Mouse (Mus musculus) hindbrain, embryonic 14.5 days (tissue): Measurements from ENCODE around the gene Rep15. TPM values are rescaled to one million over a fixed set of nuclear protein-coding genes. Genes with fewer than 3 reads are reported as not detected.

ENCODE experiments used
- ATAC-seq: fragments of 200-750 bp; cut with Nextera tagmentation; 2 replicates; pipeline ENCODE4 v1.8.0; 2017; ENCODE audit warnings: moderate number of reproducible peaks, mild to moderate bottlenecking, moderate TSS enrichment, moderate library complexity; ENCODE audit not compliant: low FRiP score
- DNase-seq: peaks from one replicate; pipeline ENCODE4 v3.0.0-alpha.2; 2015; ENCODE audit warnings: low spot score
- H3K27ac ChIP-seq: fragments of 300-500 bp; sonication (generic); 2 replicates; pipeline ENCODE4 v1.5.1; 2014; ENCODE audit warnings: mild to moderate bottlenecking, moderate library complexity
- H3K27me3 ChIP-seq: fragments of 300-500 bp; sonication (generic); 2 replicates; pipeline ENCODE4 v1.6.1; 2014; ENCODE audit warnings: mild to moderate bottlenecking, low read length, mixed read lengths; ENCODE audit not compliant: control insufficient read depth, insufficient read depth
- H3K36me3 ChIP-seq: fragments of 300-500 bp; sonication (generic); replicated peaks from 2 replicates; pipeline ENCODE4 v1.6.1; 2014; ENCODE audit not compliant: control insufficient read depth, insufficient read depth
- H3K4me1 ChIP-seq: fragments of 300-500 bp; sonication (generic); replicated peaks from 2 replicates; pipeline ENCODE4 v1.6.1; 2014; ENCODE audit warnings: antibody characterized with exemption, low read length, mixed read lengths; ENCODE audit not compliant: control insufficient read depth, insufficient read depth
- H3K4me2 ChIP-seq: fragments of 300-500 bp; sonication (generic); replicated peaks from 2 replicates; pipeline ENCODE4 v1.6.1; 2014; ENCODE audit warnings: mild to moderate bottlenecking, moderate library complexity
- H3K4me3 ChIP-seq: fragments of 300-500 bp; sonication (generic); replicated peaks from 2 replicates; pipeline ENCODE4 v1.5.1; 2014; ENCODE audit warnings: mild to moderate bottlenecking, low read length
- H3K9ac ChIP-seq: fragments of 300-500 bp; sonication (generic); 2 replicates; pipeline ENCODE4 v1.6.1; 2014
- H3K9me3 ChIP-seq: fragments of 300-500 bp; sonication (generic); 2 replicates; pipeline ENCODE4 v1.6.1; 2016; ENCODE audit warnings: low read length; ENCODE audit not compliant: control insufficient read depth
- WGBS: fragments of 180-500 bp; shearing (Covaris S2); extraction: QIAGEN DNeasy Blood & Tissue Kit; methylation state at CpG from one replicate; pipeline ENCODE4 v1.1.7; 2014; 5-methylcytosine and 5-hydroxymethylcytosine counted together
- polyA plus RNA-seq: library from polyadenylated mRNA; unstranded; fragments of >200 nt; fragmentation: Nextera tagmentation; extraction: Ambion mirVana; gene quantifications from 2 replicates; pipeline ENCODE4 v1.2.1, GENCODE M21; 2014

Gene Rep15
- 0.50 and 0.65 TPM in 2 replicates for polyA plus RNA-seq

DNA sequence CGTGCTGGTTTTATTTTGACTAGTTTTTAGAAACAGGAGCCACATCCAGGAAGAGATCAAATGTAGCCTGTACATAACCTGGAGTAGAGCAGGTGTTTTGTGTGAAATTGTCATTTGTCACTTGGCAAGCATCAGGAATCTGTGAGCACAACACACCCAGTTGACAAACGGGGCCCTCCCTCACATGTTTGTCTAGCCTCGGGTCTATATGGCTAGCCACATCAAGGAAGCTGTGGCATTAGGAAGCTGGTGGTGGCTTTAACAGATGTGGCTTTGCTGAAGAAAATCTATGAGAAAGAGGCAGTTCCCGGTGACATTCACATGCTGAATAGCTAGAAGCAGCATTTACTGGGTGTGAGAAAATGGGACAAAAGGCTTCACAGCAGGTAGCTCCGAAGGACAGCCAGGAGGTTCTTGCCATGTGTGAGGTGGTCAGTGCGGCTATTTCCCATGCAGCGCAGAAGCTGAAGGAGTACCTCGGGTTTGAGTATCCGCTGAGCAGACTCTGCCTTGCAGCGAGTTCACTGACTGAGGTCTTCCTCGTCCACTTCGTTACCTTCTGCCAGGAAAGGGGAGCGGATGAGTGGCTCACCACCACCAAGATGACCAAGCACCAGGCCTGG is at the start of gene Rep15:
Gene Rep15, plus strand, starts transcription at position 282 of the 623 bp plus-strand sequence.
- H3K36me3 ChIP-seq = no peaks in the 10 kb centered on the region
- WGBS = 31% methylated on average over 13 of the region's 13 CpGs
- no peak for ATAC-seq
- H3K4me1 ChIP-seq = no peaks in the 10 kb centered on the region
- no peak within 1 kb of the TSS for H3K9ac ChIP-seq
- no peak within 1 kb of the TSS for H3K27ac ChIP-seq
- H3K27me3 ChIP-seq = no peaks in the 10 kb centered on the region
- H3K4me2 ChIP-seq = no peak within 1 kb of the TSS
- H3K4me3 ChIP-seq = no peak within 1 kb of the TSS
- no peaks in the 10 kb centered on the region for H3K9me3 ChIP-seq
- no peak for DNase-seq

GRCm38 (mm10) chr6:146984569-146984968 is 47.8 kb upstream of the Rep15 start:
- Histone ChIP-seq H3K27me3 (no peaks in the 10 kb centered on the region), H3K36me3 (no peaks in the 10 kb centered on the region), H3K9me3 (no peaks in the 10 kb centered on the region), H3K27ac (no peak overlapping the region), H3K4me2 (no peak overlapping the region), H3K9ac (no peak overlapping the region), H3K4me3 (no peak overlapping the region), H3K4me1 (peaks cover 8% of the 10 kb centered on the region; the same call in 1 of the 2 replicates)
- DNase-seq (no peak), ATAC-seq (no peak)
- 75% methylated on average over 3 of the region's 3 CpGs for WGBS

DNA sequence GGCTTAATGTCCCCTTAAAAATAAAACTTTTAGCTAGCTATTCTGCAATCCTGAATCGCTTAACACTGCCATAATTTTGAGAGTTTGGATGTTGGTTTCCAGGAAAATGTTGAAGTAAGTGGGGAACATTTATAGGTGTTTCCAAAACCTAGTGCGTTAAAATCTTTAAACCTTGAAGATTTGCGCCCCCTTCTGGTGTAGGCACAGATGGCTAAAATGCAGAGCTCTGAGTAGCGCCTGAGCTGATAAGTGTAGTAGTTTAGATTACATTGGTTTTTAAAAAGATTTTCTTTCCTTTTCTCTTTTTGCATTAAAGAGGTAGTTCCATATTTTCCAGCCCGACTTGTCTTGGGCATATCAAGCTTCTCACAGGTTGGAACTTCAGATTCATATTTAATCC is 38.1 kb upstream of the Rep15 start:
- H3K9me3 ChIP-seq = no peaks in the 10 kb centered on the region
- DNase-seq = peak; percentile 77
- 47% methylated on average over 5 of the region's 5 CpGs for WGBS

GRCm38 (mm10) chr6:146995391-146995790 is 37.0 kb upstream of the Rep15 start:
- Histone ChIP-seq H3K9me3 (no peaks in the 10 kb centered on the region), H3K27ac (no peak overlapping the region), H3K27me3 (no peaks in the 10 kb centered on the region), H3K4me2 (no peak overlapping the region), H3K4me1 (no peaks in the 10 kb centered on the region), H3K36me3 (no peaks in the 10 kb centered on the region), H3K4me3 (no peak overlapping the region), H3K9ac (no peak overlapping the region)
- DNase-seq (no peak), ATAC-seq (no peak)
- WGBS = 84% methylated on average over 2 of the region's 2 CpGs

More for the DNA sequence above, 38.1 kb upstream of the Rep15 start:
- Histone ChIP-seq H3K4me2 (no peak overlapping the region), H3K27me3 (no peaks in the 10 kb centered on the region), H3K27ac (no peak overlapping the region), H3K4me1 (no peaks in the 10 kb centered on the region), H3K9ac (no peak overlapping the region), H3K36me3 (no peaks in the 10 kb centered on the region), H3K4me3 (no peak overlapping the region)
- ATAC-seq = no peak

DNA sequence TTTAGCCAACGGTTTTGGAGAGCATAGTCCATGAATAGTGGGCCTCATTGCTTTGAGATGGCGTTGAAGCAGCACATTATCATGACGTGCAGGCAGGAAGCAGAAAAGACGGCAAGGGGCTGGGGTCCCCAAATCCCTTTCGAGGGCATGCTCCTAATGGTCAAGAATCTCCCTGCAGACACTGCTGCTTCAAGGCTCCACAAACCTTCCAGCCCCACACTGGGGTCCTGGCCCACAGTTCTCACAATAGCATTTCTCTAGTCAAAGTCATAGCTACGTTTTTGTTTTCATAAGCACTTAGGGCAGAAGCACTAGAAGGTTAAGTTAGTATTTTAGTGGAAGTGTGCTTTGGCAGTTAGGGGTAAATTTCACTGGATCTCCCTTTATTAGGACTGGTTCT is 36.5 kb upstream of the Rep15 start:
- WGBS = 88% methylated on average over 6 of the region's 6 CpGs
- DNase-seq = no peak
- ATAC-seq = no peak

GRCm38 (mm10) chr6:146997006-146997405 is 35.4 kb upstream of the Rep15 start:
- Histone ChIP-seq H3K27ac (no peak overlapping the region), H3K4me2 (no peak overlapping the region), H3K9ac (no peak overlapping the region), H3K4me1 (no peaks in the 10 kb centered on the region), H3K36me3 (no peaks in the 10 kb centered on the region), H3K9me3 (no peaks in the 10 kb centered on the region), H3K4me3 (no peak overlapping the region), H3K27me3 (no peaks in the 10 kb centered on the region)
- ATAC-seq = no peak
- DNase-seq = no peak
- WGBS = 87% methylated on average over 6 of the region's 6 CpGs

More for the DNA sequence above, 36.5 kb upstream of the Rep15 start:
- Histone ChIP-seq H3K9ac (no peak overlapping the region), H3K27me3 (no peaks in the 10 kb centered on the region), H3K4me3 (no peak overlapping the region), H3K27ac (no peak overlapping the region), H3K36me3 (no peaks in the 10 kb centered on the region), H3K4me2 (no peak overlapping the region), H3K4me1 (no peaks in the 10 kb centered on the region), H3K9me3 (no peaks in the 10 kb centered on the region)

DNA sequence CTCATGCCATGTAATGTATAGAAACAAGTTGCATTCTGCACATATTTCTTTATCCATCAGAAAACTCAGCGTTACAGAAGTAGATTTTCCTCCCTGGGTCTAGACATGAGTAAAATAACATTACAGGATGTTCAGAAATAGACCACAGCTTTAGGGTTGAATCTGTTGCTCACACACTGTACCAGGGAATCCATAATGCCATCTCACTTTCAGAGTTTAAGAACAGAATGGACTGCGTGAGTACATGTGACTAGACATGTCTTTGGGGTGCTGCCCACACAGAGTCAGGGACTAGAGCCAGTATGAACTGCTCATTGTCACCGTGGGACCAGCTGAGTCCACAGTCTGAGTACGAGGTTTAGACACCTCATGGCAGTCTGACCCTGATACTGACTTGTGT is 33.7 kb upstream of the Rep15 start:
- Histone ChIP-seq H3K4me2 (no peak overlapping the region), H3K9me3 (no peaks in the 10 kb centered on the region), H3K36me3 (no peaks in the 10 kb centered on the region), H3K4me3 (no peak overlapping the region), H3K9ac (no peak overlapping the region), H3K27me3 (no peaks in the 10 kb centered on the region), H3K27ac (no peak overlapping the region), H3K4me1 (no peaks in the 10 kb centered on the region)
- 93% methylated on average over 4 of the region's 4 CpGs for WGBS
- no peak for ATAC-seq
- DNase-seq = no peak

DNA sequence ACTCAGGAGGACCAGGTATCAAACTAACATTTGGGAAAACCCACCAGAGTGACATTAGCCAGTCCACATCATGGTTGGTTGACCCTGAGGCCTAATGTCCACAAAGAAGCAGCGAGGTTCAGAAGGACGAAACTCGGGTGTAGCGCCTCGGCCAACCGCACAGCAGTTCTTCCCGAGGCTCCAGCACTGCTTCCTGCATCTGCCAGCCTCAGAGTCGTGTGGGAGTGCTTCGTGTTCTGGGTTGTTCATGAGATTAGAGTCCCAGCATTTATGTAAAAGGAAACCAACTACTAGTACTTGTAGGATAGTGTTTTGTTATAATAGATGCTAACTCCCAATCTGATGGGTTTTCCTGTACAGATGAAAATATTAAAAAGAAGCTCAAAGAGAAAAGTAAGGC is 33.1 kb upstream of the Rep15 start:
- DNase-seq = no peak
- no peak overlapping the region for H3K4me3 ChIP-seq

DNA sequence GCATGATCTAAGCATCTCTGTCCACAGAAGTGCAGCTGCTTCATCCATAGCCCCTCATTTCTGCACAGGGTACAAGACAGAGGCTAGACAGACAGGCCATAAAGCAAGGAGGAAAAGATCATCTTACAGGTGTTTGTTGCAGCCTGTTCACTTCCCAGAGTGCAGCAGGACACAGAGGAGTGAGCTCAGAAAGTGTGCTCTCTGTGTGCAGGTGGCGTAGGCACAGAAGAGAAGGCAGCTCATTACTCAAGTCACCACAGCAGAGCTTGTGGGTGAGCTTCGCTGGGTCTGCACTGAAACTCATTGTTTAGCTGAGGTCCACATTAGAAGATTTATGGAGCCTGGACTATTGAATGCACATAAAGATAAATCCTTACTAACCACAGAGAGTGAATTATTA is 32.6 kb upstream of the Rep15 start:
- no peaks in the 10 kb centered on the region for H3K4me1 ChIP-seq
- H3K9ac ChIP-seq = no peak overlapping the region
- H3K9me3 ChIP-seq = no peaks in the 10 kb centered on the region
- ATAC-seq (no peak), DNase-seq (no peak)
- WGBS = 61% methylated on average over 2 of the region's 2 CpGs
- no peak overlapping the region for H3K4me3 ChIP-seq
- H3K27me3 ChIP-seq = no peaks in the 10 kb centered on the region
- H3K36me3 ChIP-seq = no peaks in the 10 kb centered on the region
- H3K27ac ChIP-seq = no peak overlapping the region
- no peak overlapping the region for H3K4me2 ChIP-seq

More for the DNA sequence above, 33.1 kb upstream of the Rep15 start:
- WGBS = 92% methylated on average over 9 of the region's 9 CpGs
- Histone ChIP-seq H3K27ac (no peak overlapping the region), H3K4me1 (no peaks in the 10 kb centered on the region), H3K4me2 (no peak overlapping the region), H3K9ac (no peak overlapping the region), H3K9me3 (no peaks in the 10 kb centered on the region), H3K36me3 (no peaks in the 10 kb centered on the region), H3K27me3 (no peaks in the 10 kb centered on the region)
- no peak for ATAC-seq

GRCm38 (mm10) chr6:147008148-147008547 is 24.2 kb upstream of the Rep15 start:
- H3K9ac ChIP-seq = no peak overlapping the region
- no peaks in the 10 kb centered on the region; the same call in 1 of the 2 replicates for H3K36me3 ChIP-seq
- no peaks in the 10 kb centered on the region for H3K4me1 ChIP-seq
- no peaks in the 10 kb centered on the region for H3K27me3 ChIP-seq
- DNase-seq (peak; percentile 48), ATAC-seq (no peak)
- H3K9me3 ChIP-seq = no peaks in the 10 kb centered on the region
- no peak overlapping the region for H3K27ac ChIP-seq
- H3K4me2 ChIP-seq = no peak overlapping the region
- H3K4me3 ChIP-seq = no peak overlapping the region
- 58% methylated on average over 3 of the region's 3 CpGs for WGBS
